ENCODE assay signal across 25 mouse cellular contexts in the genomic region with DNA sequence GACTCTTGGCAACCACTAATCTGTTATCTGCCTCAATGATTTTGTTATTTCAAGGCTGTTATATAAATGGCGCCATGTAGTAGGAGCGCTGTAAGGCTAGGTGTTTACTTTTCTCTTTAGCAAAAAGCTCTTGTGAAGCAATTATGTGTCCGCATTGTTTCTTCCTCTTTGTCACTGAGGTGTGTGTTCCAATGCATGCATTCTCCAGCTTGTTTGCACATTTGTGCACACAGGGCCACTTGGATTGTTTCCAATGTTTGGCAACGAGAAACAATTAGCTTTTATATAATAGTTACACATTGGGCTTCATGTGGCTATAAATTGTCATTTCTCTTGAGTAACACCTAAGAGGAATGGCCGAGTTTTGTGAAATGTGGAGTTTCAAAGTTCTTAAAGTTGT. TPM values are rescaled to one million over a fixed set of nuclear protein-coding genes. Genes with fewer than 3 reads are reported as not detected.
"Had no signal": no experiment of that assay in that cellular context is flagged by ENCODE, and none has a peak within 500 bp of the region (broad histone marks: within the 10 kb centered on the region; RNA-seq: fewer than 3 reads in every experiment).

No protein-coding gene starts in this region.

- H3K4me3 ChIP-seq: limb, embryonic 10.5 days; limb, embryonic 13.5 days; liver, embryonic 13.5 days; neural tube, embryonic 12.5 days; neural tube, embryonic 15.5 days; stomach, embryonic 15.5 days had no signal

- H3K27me3 ChIP-seq: limb, embryonic 13.5 days; liver, embryonic 13.5 days; neural tube, embryonic 12.5 days; neural tube, embryonic 15.5 days; stomach, embryonic 15.5 days had no signal

- H3K9me3 ChIP-seq: limb, embryonic 10.5 days; limb, embryonic 13.5 days; liver, embryonic 13.5 days; neural tube, embryonic 12.5 days; neural tube, embryonic 15.5 days; stomach, embryonic 15.5 days had no signal

- DNase-seq: kidney, adult 18-20 months; kidney, adult 9 months; kidney, postnatal 14 days; kidney, postnatal 4 days; liver; liver, embryonic 13.5 days; midbrain, embryonic 14.5 days; retina, postnatal 1 day; right cerebral cortex, postnatal 25 days; spleen, adult 18-20 months; thymus, postnatal 25 days had no signal

- H3K4me1 ChIP-seq: limb, embryonic 10.5 days; limb, embryonic 13.5 days; liver, embryonic 13.5 days; neural tube, embryonic 12.5 days; neural tube, embryonic 15.5 days; stomach, embryonic 15.5 days had no signal

- H3K27ac ChIP-seq: limb, embryonic 10.5 days; limb, embryonic 13.5 days; liver, embryonic 13.5 days; neural tube, embryonic 12.5 days; neural tube, embryonic 15.5 days; stomach, embryonic 15.5 days had no signal

- H3K9ac ChIP-seq: limb, embryonic 13.5 days; liver, embryonic 13.5 days; neural tube, embryonic 12.5 days; neural tube, embryonic 15.5 days; stomach, embryonic 15.5 days had no signal

- ATAC-seq: inflammation-experienced regulatory T-cells, adult 6 months; intestine, embryonic 16.5 days had no signal

- H3K36me3 ChIP-seq: limb, embryonic 10.5 days; limb, embryonic 13.5 days; liver, embryonic 13.5 days; neural tube, embryonic 12.5 days; neural tube, embryonic 15.5 days; stomach, embryonic 15.5 days had no signal

- H3K4me2 ChIP-seq: limb, embryonic 13.5 days; liver, embryonic 13.5 days; midbrain, embryonic 11.5 days; neural tube, embryonic 12.5 days; neural tube, embryonic 15.5 days; stomach, embryonic 15.5 days had no signal

RNA-seq across cellular contexts. Expression of gene Helt, which starts 44.8 kb away (rescaled TPM):
- total RNA-seq: layer of hippocampus, adult 18-20 months; layer of hippocampus, postnatal 14 days; left cerebral cortex, postnatal 25 days; megakaryocyte-erythroid progenitor cell, adult 5-6 weeks had no signal
- polyA plus RNA-seq: inflammation-experienced regulatory T-cells, adult 6 months; intestine, embryonic 16.5 days; kidney, embryonic 16.5 days; limb, embryonic 10.5 days; limb, embryonic 13.5 days; liver, embryonic 16.5 days; neural tube, embryonic 15.5 days had no signal
